Mouse (Mus musculus) CH12.LX (cell line): ENCODE data around the gene Kctd14. TPM values are rescaled to one million over a fixed set of nuclear protein-coding genes. Genes with fewer than 3 reads are reported as not detected.

Experiments
- DNase-seq: peaks from one replicate; pipeline ENCODE4 v3.0.0-alpha.2; 2013; ENCODE audit errors: extremely low read depth
- H3K27ac ChIP-seq: 2 replicates; pipeline ENCODE4 v1.5.1; 2012; ENCODE audit warnings: low read depth, mild to moderate bottlenecking, control low read depth, moderate library complexity; ENCODE audit not compliant: insufficient read depth
- H3K27me3 ChIP-seq: replicated peaks from 2 replicates; pipeline ENCODE3; 2012; ENCODE audit warnings: inconsistent platforms
- H3K36me3 ChIP-seq, 2 experiments: replicated peaks in 1 of 2; 2 replicates each; pipeline versions ENCODE3 to v1.6.1; 2012; ENCODE audit warnings: inconsistent platforms in 1 of 2, low read length in 1 of 2, mild to moderate bottlenecking in 1 of 2, mixed read lengths in 1 of 2, moderate library complexity in 1 of 2; ENCODE audit not compliant: control insufficient read depth in 1 of 2, insufficient read depth in 1 of 2
- H3K4me1 ChIP-seq, 2 experiments: 2 replicates each; pipeline ENCODE4 v1.6.1; 2012; ENCODE audit warnings: inconsistent platforms in 1 of 2, moderate library complexity in 1 of 2; ENCODE audit not compliant: insufficient read depth in 2 of 2, control insufficient read depth in 1 of 2
- H3K4me2 ChIP-seq: 2 replicates; pipeline ENCODE4 v1.6.1; 2012; ENCODE audit warnings: low read depth, mild to moderate bottlenecking, control low read depth; ENCODE audit not compliant: poor library complexity, insufficient read depth, severe bottlenecking
- H3K4me3 ChIP-seq, 3 experiments: fragments of 150-350 bp in 1 of 3; sonication (generic) in 1 of 3; replicated peaks in 1 of 3; 2 replicates each; pipeline versions ENCODE3 to v1.5.1; 2011 to 2012; ENCODE audit warnings: low read depth in 2 of 3, low read length in 2 of 3, mild to moderate bottlenecking in 2 of 3, moderate library complexity in 2 of 3, control low read depth in 1 of 3, improper control_type of control experiment in 1 of 3, inconsistent platforms in 1 of 3, mixed read lengths in 1 of 3; ENCODE audit not compliant: poor library complexity in 1 of 3
- H3K79me2 ChIP-seq: replicated peaks from 2 replicates; pipeline ENCODE4 v1.6.1; 2012; ENCODE audit warnings: mild to moderate bottlenecking, moderate library complexity; ENCODE audit not compliant: control insufficient read depth, poor library complexity, insufficient read depth, severe bottlenecking; ENCODE audit errors: extremely low read depth
- H3K9ac ChIP-seq: 2 replicates; pipeline ENCODE4 v1.6.1; 2012; ENCODE audit warnings: low read depth, mild to moderate bottlenecking, control low read depth, moderate library complexity; ENCODE audit not compliant: insufficient read depth
- H3K9me3 ChIP-seq: replicated peaks from 2 replicates; pipeline ENCODE3; 2012; ENCODE audit warnings: low read length, inconsistent platforms, mixed read lengths
- BHLHE40 ChIP-seq: IDR thresholded peaks from 2 replicates; pipeline ENCODE4 v1.6.1; 2011; ENCODE audit warnings: mild to moderate bottlenecking, low read depth, low read length, improper control_type of control experiment
- CHD1 ChIP-seq: IDR thresholded peaks from 2 replicates; pipeline ENCODE4 v1.6.1; 2012; ENCODE audit warnings: low read depth, low read length, improper control_type of control experiment, inconsistent platforms
- CTCF ChIP-seq, 2 experiments: IDR thresholded peaks in 1 of 2; conservative IDR thresholded peaks in 1 of 2; 2 replicates each; pipeline ENCODE4 v1.5.1; 2011 to 2012; ENCODE audit warnings: low read depth in 2 of 2, low read length in 2 of 2, improper control_type of control experiment in 1 of 2, inconsistent platforms in 1 of 2, mild to moderate bottlenecking in 1 of 2, moderate library complexity in 1 of 2
- E2F4 ChIP-seq: IDR thresholded peaks from 2 replicates; pipeline ENCODE4 v1.6.1; 2011; ENCODE audit warnings: low read depth, low read length, improper control_type of control experiment; ENCODE audit not compliant: insufficient replicate concordance
- ETS1 ChIP-seq: conservative IDR thresholded peaks from 2 replicates; pipeline ENCODE4 v1.6.1; 2012; ENCODE audit warnings: low read depth, mild to moderate bottlenecking, inconsistent platforms, low read length, improper control_type of control experiment, moderate library complexity
- GABPA ChIP-seq: IDR thresholded peaks from 2 replicates; pipeline ENCODE4 v1.6.1; 2012; ENCODE audit warnings: low read depth, low read length, improper control_type of control experiment, inconsistent platforms; ENCODE audit not compliant: insufficient replicate concordance
- HCFC1 ChIP-seq: IDR thresholded peaks from 2 replicates; pipeline ENCODE4 v1.6.1; 2012; ENCODE audit warnings: low read depth, mild to moderate bottlenecking, inconsistent platforms, low read length, improper control_type of control experiment
- IRF4 ChIP-seq: IDR thresholded peaks from 2 replicates; pipeline ENCODE4 v1.6.1; 2014; ENCODE audit warnings: low read depth, mild to moderate bottlenecking, inconsistent platforms, low read length, improper control_type of control experiment
- JUN ChIP-seq: IDR thresholded peaks from 2 replicates; pipeline ENCODE4 v1.6.1; 2011; ENCODE audit warnings: low read depth, mild to moderate bottlenecking, low read length, improper control_type of control experiment, moderate library complexity; ENCODE audit not compliant: insufficient read depth
- JUND ChIP-seq: conservative IDR thresholded peaks from 2 replicates; pipeline ENCODE4 v1.6.1; 2011; ENCODE audit warnings: low read depth, low read length, improper control_type of control experiment
- KAT2A ChIP-seq: IDR thresholded peaks from 2 replicates; pipeline ENCODE4 v1.6.1; 2012; ENCODE audit warnings: low read length, improper control_type of control experiment, inconsistent platforms; ENCODE audit not compliant: insufficient replicate concordance
- MAFK ChIP-seq: IDR thresholded peaks from 2 replicates; pipeline ENCODE4 v1.6.1; 2011; ENCODE audit warnings: low read length, improper control_type of control experiment; ENCODE audit not compliant: insufficient replicate concordance
- MXI1 ChIP-seq: IDR thresholded peaks from 2 replicates; pipeline ENCODE4 v1.6.1; 2011; ENCODE audit warnings: mild to moderate bottlenecking, low read depth, low read length, improper control_type of control experiment
- MYC ChIP-seq: IDR thresholded peaks from 2 replicates; pipeline ENCODE4 v1.6.1; 2011; ENCODE audit warnings: low read depth, mild to moderate bottlenecking, improper control_type of control experiment, low read length
- NELFE ChIP-seq: IDR thresholded peaks from 2 replicates; pipeline ENCODE4 v1.6.1; 2011; ENCODE audit warnings: low read depth, low read length, improper control_type of control experiment
- NRF1 ChIP-seq: IDR thresholded peaks from 2 replicates; pipeline ENCODE4 v1.6.1; 2014; ENCODE audit warnings: low read depth, mild to moderate bottlenecking, inconsistent platforms, low read length, improper control_type of control experiment, moderate library complexity
- POLR2A ChIP-seq: IDR thresholded peaks from 2 replicates; pipeline ENCODE4 v1.6.1; 2011; ENCODE audit warnings: low read depth, mild to moderate bottlenecking, improper control_type of control experiment, low read length
- RAD21 ChIP-seq: IDR thresholded peaks from 2 replicates; pipeline ENCODE4 v1.6.1; 2011; ENCODE audit warnings: low read depth, mild to moderate bottlenecking, low read length, improper control_type of control experiment, moderate library complexity
- RCOR1 ChIP-seq: conservative IDR thresholded peaks from 2 replicates; pipeline ENCODE4 v1.6.1; 2012; ENCODE audit warnings: low read depth, mild to moderate bottlenecking, inconsistent platforms, low read length, improper control_type of control experiment
- SMC3 ChIP-seq: IDR thresholded peaks from 2 replicates; pipeline ENCODE4 v1.6.1; 2011; ENCODE audit warnings: low read depth, low read length, improper control_type of control experiment
- TBP ChIP-seq: conservative IDR thresholded peaks from 2 replicates; pipeline ENCODE4 v1.6.1; 2011; ENCODE audit warnings: low read depth, low read length, improper control_type of control experiment
- UBTF ChIP-seq: IDR thresholded peaks from 2 replicates; pipeline ENCODE4 v1.6.1; 2012; ENCODE audit warnings: low read depth, mild to moderate bottlenecking, inconsistent platforms, low read length, improper control_type of control experiment, moderate library complexity
- USF2 ChIP-seq: conservative IDR thresholded peaks from 2 replicates; pipeline ENCODE4 v1.6.1; 2011; ENCODE audit warnings: low read depth, low read length, improper control_type of control experiment
- ZC3H11A ChIP-seq: IDR thresholded peaks from 2 replicates; pipeline ENCODE4 v1.6.1; 2012; ENCODE audit warnings: low read depth, mild to moderate bottlenecking, inconsistent platforms, low read length, improper control_type of control experiment
- ZKSCAN1 ChIP-seq: IDR thresholded peaks from 2 replicates; pipeline ENCODE4 v1.6.1; 2012; ENCODE audit warnings: low read depth, inconsistent platforms, low read length, improper control_type of control experiment, borderline replicate concordance
- ZNF384 ChIP-seq: IDR thresholded peaks from 2 replicates; pipeline ENCODE4 v1.6.1; 2012; ENCODE audit warnings: low read depth, low read length, improper control_type of control experiment, inconsistent platforms
- dilution Hi-C: fragments of 300-500 bp; cut with MboI; formaldehyde crosslinking; loops from 2 replicates; pipeline ENCODE4 v1.14.3; 2020; ENCODE audit warnings: low sequenced_read_pairs; ENCODE audit not compliant: extremely low pct_unique_long_range_greater_than_20kb, extremely low pct_ligation_motif_present
- in situ Hi-C: fragments of 300-500 bp; cut with MboI; formaldehyde crosslinking; loops from 3 replicates; pipeline ENCODE4 v1.14.3; 2019; ENCODE audit warnings: low sequenced_read_pairs, low pct_ligation_motif_present, low pct_unique_long_range_greater_than_20kb, mixed read lengths
- polyA plus RNA-seq: library from polyadenylated mRNA; unstranded; fragments of >175 nt; gene quantifications from 2 replicates; pipeline ENCODE4 v1.2.1, GENCODE M21; 2012; ENCODE audit warnings: low read depth; ENCODE audit not compliant: insufficient read length
- total RNA-seq, 2 experiments: library from RNA; depleted of rRNA; stranded (reverse); fragments of 300-350 nt in 1 of 2; fragments of >200 nt in 1 of 2; gene quantifications; 2 replicates each; pipeline ENCODE4 v1.2.3; 2012 to 2014

Gene Kctd14
- total and polyA plus RNA-seq, 3 experiments: 0.17 to 0.38 TPM; not detected in 1

DNA sequence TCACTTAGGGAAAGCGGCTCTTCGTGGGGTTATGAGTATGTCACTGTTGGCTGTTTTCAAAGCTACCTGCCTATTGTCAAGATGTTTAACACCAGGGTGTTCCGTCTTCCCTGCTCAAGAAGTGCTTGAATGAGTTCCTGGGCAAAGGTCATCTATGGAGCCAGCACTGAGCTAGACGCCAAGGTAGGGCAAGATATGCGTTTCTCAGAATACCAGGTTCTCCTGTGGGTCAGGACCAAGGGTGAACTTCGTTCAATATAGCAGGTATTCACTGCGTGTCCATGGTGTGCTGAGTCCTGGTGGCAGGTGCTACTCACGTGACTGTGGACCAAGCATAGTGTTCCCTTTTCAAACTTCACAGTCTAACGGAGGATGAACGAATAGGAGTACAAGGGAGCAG, 3.7 kb downstream of the Kctd14 start:
- no peak overlapping the region for H3K9ac ChIP-seq
- H3K27ac ChIP-seq: no peak overlapping the region
- no peak for DNase-seq
- H3K27me3 ChIP-seq: no peaks in the 10 kb centered on the region
- in situ Hi-C loops: no loop called here
- no peak overlapping the region for H3K4me3 ChIP-seq
- H3K4me1 ChIP-seq: peaks cover 8 to 21% of the 10 kb centered on the region in 2 experiments
- no peaks in the 10 kb centered on the region for H3K36me3 ChIP-seq
- H3K4me2 ChIP-seq: no peak overlapping the region
- H3K79me2 ChIP-seq: no peaks in the 10 kb centered on the region
- TF ChIP-seq USF2: no peak
- no peak for TF ChIP-seq NELFE
- no peak for TF ChIP-seq ZC3H11A
- TF ChIP-seq NRF1: no peak
- no peak for TF ChIP-seq MXI1
- TF ChIP-seq MYC: no peak
- no peak for TF ChIP-seq RAD21
- TF ChIP-seq ETS1: no peak
- TF ChIP-seq IRF4: no peak
- no peak for TF ChIP-seq POLR2A
- dilution Hi-C loops: no loop called here
- H3K9me3 ChIP-seq: no peaks in the 10 kb centered on the region

DNA sequence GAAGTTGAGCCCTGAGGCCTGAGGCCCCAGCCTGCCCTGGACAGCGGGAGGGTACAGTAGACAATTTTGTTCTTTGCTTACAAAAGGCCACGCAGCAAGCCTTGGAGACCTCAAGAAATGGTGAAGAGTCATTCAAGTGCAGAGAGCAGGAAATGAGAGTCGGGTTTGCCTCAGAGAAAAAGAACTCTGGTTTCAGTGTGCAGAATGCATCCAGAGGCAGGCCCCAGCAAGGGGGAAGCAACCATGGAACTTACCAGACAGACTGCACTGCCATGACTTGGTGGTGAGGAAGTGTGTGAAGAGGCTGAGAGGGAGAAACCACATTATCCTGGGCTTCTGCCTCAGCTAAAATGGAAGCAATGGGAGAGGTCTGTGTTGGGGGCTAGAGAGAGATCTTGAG, 4.5 kb downstream of the Kctd14 start:
- Histone ChIP-seq H3K4me1 (peaks cover 8 to 21% of the 10 kb centered on the region in 2 experiments), H3K79me2 (no peaks in the 10 kb centered on the region), H3K27ac (no peak overlapping the region)
- DNase-seq: peak; percentile 31
- no peak for TF ChIP-seq USF2
- no peak for TF ChIP-seq HCFC1
- no peak for TF ChIP-seq POLR2A
- no peak for TF ChIP-seq CHD1
- no peak for TF ChIP-seq RCOR1
- TF ChIP-seq MAFK: no peak
- TF ChIP-seq ZNF384: no peak
- no peak for TF ChIP-seq JUND
- TF ChIP-seq, all 38 proteins: peak for 0
- no peaks in the 10 kb centered on the region for H3K36me3 ChIP-seq
- H3K4me2 ChIP-seq: no peak overlapping the region
- H3K4me3 ChIP-seq: no peak overlapping the region
- no peak overlapping the region for H3K9ac ChIP-seq
- dilution Hi-C loops (no loop called here), in situ Hi-C loops (no loop called here)
- no peaks in the 10 kb centered on the region for H3K27me3 ChIP-seq
- H3K9me3 ChIP-seq: no peaks in the 10 kb centered on the region

DNA sequence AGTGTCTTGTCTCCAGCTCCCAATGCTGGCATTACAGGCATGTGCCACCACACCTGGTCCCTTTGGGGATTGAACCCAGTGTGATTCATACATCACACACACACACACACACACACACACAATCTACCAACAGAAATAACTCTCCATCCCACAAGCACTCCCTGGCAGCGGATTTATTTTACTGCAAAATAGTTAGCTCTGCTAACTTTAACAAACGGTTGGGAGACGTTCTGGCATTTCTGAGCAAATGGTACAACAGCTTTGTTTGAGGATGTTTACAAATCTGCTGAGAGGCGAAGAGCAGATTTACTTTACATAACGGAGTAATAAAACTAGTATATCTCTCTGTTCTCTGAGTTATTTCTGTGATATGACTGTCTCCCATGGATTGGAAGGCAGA, 21.9 kb downstream of the Kctd14 start:
- H3K9me3 ChIP-seq: no peaks in the 10 kb centered on the region
- dilution Hi-C loops (no loop called here), in situ Hi-C loops (no loop called here)
- no peak overlapping the region for H3K27ac ChIP-seq
- no peaks in the 10 kb centered on the region for H3K27me3 ChIP-seq
- H3K4me3 ChIP-seq: no peak overlapping the region
- TF ChIP-seq TBP (no peak), GABPA (no peak), UBTF (no peak), CHD1 (no peak), JUN (no peak), KAT2A (no peak), NRF1 (no peak), HCFC1 (no peak), MYC (no peak), ZKSCAN1 (no peak), ETS1 (no peak), E2F4 (no peak), SMC3 (no peak), CTCF (conservative IDR thresholded peaks at IDR 0.05 in 1 of 2, IDR thresholded peaks at IDR 0.05 in 1 of 2; ENCODE audit: low read depth in 2 of 2, low read length in 2 of 2) (no peak), BHLHE40 (no peak), USF2 (no peak), RAD21 (no peak)
- no peaks in the 10 kb centered on the region for H3K4me1 ChIP-seq
- no peaks in the 10 kb centered on the region for H3K36me3 ChIP-seq
- no peak for DNase-seq
- H3K79me2 ChIP-seq: no peaks in the 10 kb centered on the region
- H3K9ac ChIP-seq: no peak overlapping the region
- H3K4me2 ChIP-seq: no peak overlapping the region
